Mouse (Mus musculus): ENCODE results near the gene Zbtb8a.

Gene Zbtb8a

GRCm38 (mm10) chr4:129335216-129336074, 42.5 kb downstream of the Zbtb8a start, which contains the start of the genes Rbbp4 and Zbtb8os:
Rbbp4 (minus strand) TSS chr4:129335370.
Zbtb8os (plus strand) TSS chr4:129335695.
- DNase-seq (ENCODE audit: low read depth, low spot score) = peak; percentile 100

- DNase-seq (ENCODE audit: low read depth, low spot score) = no peak
Measured at GRCm38 (mm10) chr4:129334677-129335215, 43.2 kb downstream of the Zbtb8a start.

GRCm38 (mm10) chr4:129332846-129333245, 45.1 kb downstream of the Zbtb8a start:
- DNase-seq (ENCODE audit: low read depth, low spot score) = no peak

- DNase-seq (ENCODE audit: low read depth, low spot score) = no peak
Measured at GRCm38 (mm10) chr4:129326191-129326590, 51.7 kb downstream of the Zbtb8a start.

GRCm38 (mm10) chr4:129324756-129325155, 53.2 kb downstream of the Zbtb8a start:
- DNase-seq (ENCODE audit: low read depth, low spot score) = no peak

GRCm38 (mm10) chr4:129323491-129323890, 54.4 kb downstream of the Zbtb8a start:
- no peak for DNase-seq (ENCODE audit: low read depth, low spot score)

- no peak for DNase-seq (ENCODE audit: low read depth, low spot score)
Measured at GRCm38 (mm10) chr4:129322042-129322441, 55.9 kb downstream of the Zbtb8a start.

GRCm38 (mm10) chr4:129320876-129321275, 57.0 kb downstream of the Zbtb8a start:
- no peak for DNase-seq (ENCODE audit: low read depth, low spot score)

- DNase-seq (ENCODE audit: low read depth, low spot score) = no peak
Measured at GRCm38 (mm10) chr4:129313886-129314285, 64.0 kb downstream of the Zbtb8a start.

GRCm38 (mm10) chr4:129307936-129308335, 70.0 kb downstream of the Zbtb8a start:
- DNase-seq (ENCODE audit: low read depth, low spot score) = no peak

- DNase-seq (ENCODE audit: low read depth, low spot score) = no peak
Measured at GRCm38 (mm10) chr4:129304306-129304705, 73.6 kb downstream of the Zbtb8a start.

- DNase-seq (ENCODE audit: low read depth, low spot score) = no peak
Measured at GRCm38 (mm10) chr4:129303816-129304215, 74.1 kb downstream of the Zbtb8a start.

All from CD4-positive helper T cell, adult 2 months (primary cell).